Mouse (Mus musculus): ENCODE measurements around the gene Auh. TPM values are rescaled to one million over a fixed set of nuclear protein-coding genes. Genes with fewer than 3 reads are reported as not detected.

Gene Auh
- total RNA-seq, 2 experiments from 2014 or later = 77.8 to 81.5 TPM

GRCm38 (mm10) chr13:52806029-52806428 is 123.5 kb downstream of the Auh start:
- DNase-seq (ENCODE audit: low spot score) = no peak

GRCm38 (mm10) chr13:52805581-52805980 is 123.9 kb downstream of the Auh start:
- peak; percentile 53 for DNase-seq (ENCODE audit: low spot score)

- no peak for DNase-seq (ENCODE audit: low spot score)
Observed at GRCm38 (mm10) chr13:52802482-52802881, 127.0 kb downstream of the Auh start.

- DNase-seq (ENCODE audit: low spot score) = no peak
Observed at GRCm38 (mm10) chr13:52800687-52801341, 128.7 kb downstream of the Auh start.

- no peak for DNase-seq (ENCODE audit: low spot score)
Observed at GRCm38 (mm10) chr13:52800091-52800490, 129.4 kb downstream of the Auh start.

GRCm38 (mm10) chr13:52794232-52794631 is 135.2 kb downstream of the Auh start:
- no peak for DNase-seq (ENCODE audit: low spot score)

GRCm38 (mm10) chr13:52793434-52793989 is 136.0 kb downstream of the Auh start:
- DNase-seq (ENCODE audit: low spot score) = no peak

- no peak for DNase-seq (ENCODE audit: low spot score)
Observed at GRCm38 (mm10) chr13:52792242-52792844, 137.1 kb downstream of the Auh start.

- DNase-seq (ENCODE audit: low spot score) = no peak
Observed at GRCm38 (mm10) chr13:52790894-52791293, 138.6 kb downstream of the Auh start.

Other genes with a start within 250 kb of the Auh start
- 10 to 100 TPM; 73.2 to 88.2 TPM for gene Nfil3, start 51.4 kb upstream of the Auh start, total RNA-seq (2021)

Data from gastrocnemius, adult 18-20 months (tissue).